Mouse (Mus musculus): Measurements from ENCODE around the gene Neurog1.

GRCm38 (mm10) chr13:56226175-56226954 lies 25.6 kb downstream of the Neurog1 start:
- TF ChIP-seq POLR2A (IDR thresholded peaks at IDR 0.05; ENCODE audit: control insufficient read depth in 1 of 2, insufficient read depth in 1 of 2, low read depth in 1 of 2, low read length in 2 of 2, poor library complexity in 1 of 2) (no peak), CTCF (IDR thresholded peaks at IDR 0.05 in 2 of 3, conservative IDR thresholded peaks at IDR 0.05 in 1 of 3; ENCODE audit: control insufficient read depth in 1 of 3, insufficient read depth in 1 of 3, low read depth in 2 of 3, low read length in 3 of 3, poor library complexity in 1 of 3, severe bottlenecking in 1 of 3) (no peak), TCF12 (IDR thresholded peaks at IDR 0.05; ENCODE audit: low read depth, low read length) (no peak), TAL1 (IDR thresholded peaks at IDR 0.05; ENCODE audit: low read length) (no peak), NELFE (IDR thresholded peaks at IDR 0.05; ENCODE audit: low read depth, low read length) (no peak), EP300 (IDR thresholded peaks at IDR 0.05; ENCODE audit: low read depth in 1 of 2, low read length in 2 of 2) (no peak), USF2 (IDR thresholded peaks at IDR 0.05; ENCODE audit: borderline replicate concordance in 1 of 2, insufficient read depth in 1 of 2, low read depth in 1 of 2, low read length in 2 of 2) (no peak)
